Mouse (Mus musculus) common myeloid progenitor, adult 5-6 weeks (primary cell): ENCODE measurements around the gene Cntnap1. TPM values are rescaled to one million over a fixed set of nuclear protein-coding genes. Genes with fewer than 3 reads are reported as not detected.

Source experiments
- ATAC-seq: replicated peaks from 2 replicates; pipeline ENCODE4 v1.8.0; 2016; ENCODE audit warnings: low read depth, mild to moderate bottlenecking, moderate TSS enrichment, inconsistent platforms; ENCODE audit not compliant: poor library complexity, severe bottlenecking
- total RNA-seq: library from RNA; stranded (forward); fragments of 200-1000, 187-1606 nt; gene quantifications from 2 replicates; pipeline ENCODE4 v1.2.3, GENCODE M21; 2017

Gene Cntnap1
- total RNA-seq, 1 experiment from 2014 or later = 0.05 TPM

- no peak for ATAC-seq
Observed at GRCm38 (mm10) chr11:101234124-101234523, 63.8 kb downstream of the Cntnap1 start.

- ATAC-seq = no peak
Observed at GRCm38 (mm10) chr11:101235429-101235828, 65.1 kb downstream of the Cntnap1 start.

GRCm38 (mm10) chr11:101236782-101237181, 66.5 kb downstream of the Cntnap1 start:
- ATAC-seq = no peak

- ATAC-seq = no peak
Observed at GRCm38 (mm10) chr11:101238071-101238647, 67.8 kb downstream of the Cntnap1 start.

Other genes with a start within 250 kb of the Cntnap1 start
- gene Stat3, start 231.0 kb upstream of the Cntnap1 start, total RNA-seq = 59.6 and 74.9 TPM in 2 replicates
- 8.4 and 10.6 TPM in 2 replicates for gene Cavin1, start 199.6 kb upstream of the Cntnap1 start, total RNA-seq
- 16.2 and 25.9 TPM in 2 replicates for gene Atp6v0a1, start 161.1 kb upstream of the Cntnap1 start, total RNA-seq
- 4.5 and 8.3 TPM in 2 replicates for gene Naglu, start 100.5 kb upstream of the Cntnap1 start, total RNA-seq
- 1.2 TPM in 1 of 2 replicates, not detected in the other for gene Hsd17b1, start 92.1 kb upstream of the Cntnap1 start, total RNA-seq
- 13.3 and 23.2 TPM in 2 replicates for gene Coasy, start 88.0 kb upstream of the Cntnap1 start, total RNA-seq
- gene Mlx, start 83.2 kb upstream of the Cntnap1 start, total RNA-seq = 30.0 and 31.1 TPM in 2 replicates
- 46.7 and 57.6 TPM in 2 replicates for gene Psmc3ip, start 75.1 kb upstream of the Cntnap1 start, total RNA-seq
- gene Retreg3, start 50.6 kb upstream of the Cntnap1 start, total RNA-seq = 21.7 and 32.1 TPM in 2 replicates
- gene Tubg1, start 50.6 kb upstream of the Cntnap1 start, total RNA-seq = 32.5 and 37.8 TPM in 2 replicates
- not detected in 2 replicates for gene Tubg2, start 14.6 kb upstream of the Cntnap1 start, total RNA-seq
- gene Plekhh3, start 828 bp downstream of the Cntnap1 start, total RNA-seq = 0.15 and 0.32 TPM in 2 replicates
- gene Ccr10, start 4.9 kb downstream of the Cntnap1 start, total RNA-seq = not detected in 2 replicates
- gene Ezh1, start 55.9 kb downstream of the Cntnap1 start, total RNA-seq = 15.3 and 22.8 TPM in 2 replicates
- gene Ramp2, start 75.5 kb downstream of the Cntnap1 start, total RNA-seq = 0.58 TPM in 1 of 2 replicates, not detected in the other
- gene Vps25, start 83.2 kb downstream of the Cntnap1 start, total RNA-seq = 51.5 and 61.9 TPM in 2 replicates
- gene Wnk4, start 90.0 kb downstream of the Cntnap1 start, total RNA-seq = not detected in 2 replicates
- 1.5 and 5.4 TPM in 2 replicates for gene Cntd1, start 108.5 kb downstream of the Cntnap1 start, total RNA-seq
- 34.3 and 43.1 TPM in 2 replicates for gene Coa3, start 108.6 kb downstream of the Cntnap1 start, total RNA-seq
- 152 and 208 TPM in 2 replicates for gene Becn1, start 131.8 kb downstream of the Cntnap1 start, total RNA-seq
- 112 and 153 TPM in 2 replicates for gene Psme3, start 145.7 kb downstream of the Cntnap1 start, total RNA-seq
- gene Aoc2, start 154.5 kb downstream of the Cntnap1 start, total RNA-seq = 0.78 and 2.4 TPM in 2 replicates
- under 0.01 and 0.29 TPM in 2 replicates for gene Aoc3, start 160.1 kb downstream of the Cntnap1 start, total RNA-seq
- not detected in 2 replicates for gene G6pc, start 197.0 kb downstream of the Cntnap1 start, total RNA-seq
- gene Aarsd1, start 247.1 kb downstream of the Cntnap1 start, total RNA-seq = 51.6 and 69.0 TPM in 2 replicates